18 mouse cellular contexts compared by ENCODE assay signal in the genomic region with DNA sequence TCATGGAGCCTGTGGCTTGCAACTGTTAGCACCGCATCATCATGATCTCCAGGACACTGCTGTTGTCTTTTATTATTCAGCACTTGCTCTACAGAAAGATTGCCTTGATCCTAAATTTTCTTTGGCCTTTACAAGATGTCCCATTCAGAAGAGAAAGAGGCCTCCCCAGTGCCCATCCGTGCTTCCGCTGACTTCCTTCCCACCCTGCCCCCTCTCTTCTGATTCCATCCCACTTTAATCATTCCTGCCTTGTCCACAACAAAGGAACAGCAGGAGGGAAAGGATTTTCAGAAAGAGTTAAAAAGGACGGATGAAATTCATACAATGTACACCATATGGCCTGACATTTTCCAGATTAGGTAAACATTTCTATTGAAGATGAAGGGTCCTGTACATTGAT.
DNase-seq lines count a peak whose midpoint lies in the region; ATAC-seq lines count a peak whose summit lies in the region.
"Had no signal": no experiment of that assay in that cellular context is flagged by ENCODE, and none has a peak within 500 bp of the region (broad histone marks: within the 10 kb centered on the region; RNA-seq: fewer than 3 reads in every experiment).

No protein-coding gene starts in this region.

- WGBS in forebrain, embryonic 10.5 days = 26% methylated on average over 4 of the region's 4 CpGs
- WGBS in forebrain, embryonic 13.5 days = 14% methylated on average over 4 of the region's 4 CpGs
- 19% methylated on average over 4 of the region's 4 CpGs for WGBS in hindbrain, embryonic 11.5 days
- WGBS in hindbrain, embryonic 14.5 days = 14% methylated on average over 4 of the region's 4 CpGs
- WGBS in neural tube, embryonic 11.5 days = 19% methylated on average over 4 of the region's 4 CpGs
- WGBS in neural tube, embryonic 15.5 days = 21% methylated on average over 4 of the region's 4 CpGs

- H3K4me2 ChIP-seq in forebrain, embryonic 13.5 days = no peak overlapping the region
- H3K4me2 ChIP-seq in hindbrain, embryonic 11.5 days (replicated peaks; ENCODE audit: low read depth, low read length) = no peak overlapping the region
- no peak overlapping the region for H3K4me2 ChIP-seq in hindbrain, embryonic 14.5 days (replicated peaks)
- H3K4me2 ChIP-seq in neural tube, embryonic 11.5 days (ENCODE audit: low read depth) = no peak overlapping the region
- H3K4me2 ChIP-seq in neural tube, embryonic 15.5 days = no peak overlapping the region
- H3K4me2 ChIP-seq: hindbrain, embryonic 15.5 days had no signal

- no peak for DNase-seq in forebrain, embryonic 10.5 days (ENCODE audit: extremely low spot score, low spot score)
- DNase-seq in hindbrain, embryonic 11.5 days (ENCODE audit: low spot score) = peak; percentile 25
- no peak for DNase-seq in hindbrain, embryonic 14.5 days (ENCODE audit: low spot score)
- no peak for DNase-seq in neural tube, embryonic 11.5 days (ENCODE audit: low spot score)
- peak; percentile 24 for DNase-seq in retina, postnatal 1 day
- no peak for DNase-seq in thymus, adult 18-20 months
- DNase-seq: adrenal gland, adult 8-10 months; cerebellum, adult 11 months; cerebellum, adult 8-10 months; cerebellum, postnatal 14 days; gastrocnemius, postnatal 36 days; heart, adult 18-20 months; kidney, adult 18-20 months had no signal

- no peak overlapping the region for H3K9ac ChIP-seq in forebrain, embryonic 13.5 days
- H3K9ac ChIP-seq in hindbrain, embryonic 11.5 days (ENCODE audit: low read depth, low read length) = no peak overlapping the region
- H3K9ac ChIP-seq in hindbrain, embryonic 14.5 days = no peak overlapping the region
- no peak overlapping the region for H3K9ac ChIP-seq in neural tube, embryonic 11.5 days (ENCODE audit: low read length)
- no peak overlapping the region for H3K9ac ChIP-seq in neural tube, embryonic 15.5 days (replicated peaks)
- H3K9ac ChIP-seq: hindbrain, embryonic 15.5 days had no signal

- no peak for ATAC-seq in forebrain, embryonic 13.5 days
- ATAC-seq in hindbrain, embryonic 11.5 days (ENCODE audit: low FRiP score) = peak; percentile 49; the same call in 1 of the 2 replicates
- ATAC-seq in hindbrain, embryonic 14.5 days (ENCODE audit: low FRiP score) = no peak
- ATAC-seq in neural tube, embryonic 11.5 days (ENCODE audit: insufficient read depth, low FRiP score, low TSS enrichment) = 0 out of 2 replicates have a peak, but pooled peaks have one; percentile 38
- ATAC-seq in neural tube, embryonic 15.5 days (ENCODE audit: low FRiP score) = no peak
- ATAC-seq: inflammation-experienced regulatory T-cells, adult 6 months had no signal

- H3K9me3 ChIP-seq in forebrain, embryonic 10.5 days = no peaks in the 10 kb centered on the region
- H3K9me3 ChIP-seq in forebrain, embryonic 13.5 days (replicated peaks) = no peaks in the 10 kb centered on the region
- H3K9me3 ChIP-seq in hindbrain, embryonic 11.5 days (ENCODE audit: control insufficient read depth, low read length) = no peaks in the 10 kb centered on the region
- no peaks in the 10 kb centered on the region for H3K9me3 ChIP-seq in hindbrain, embryonic 14.5 days (ENCODE audit: control insufficient read depth, low read length)
- H3K9me3 ChIP-seq in neural tube, embryonic 11.5 days (ENCODE audit: control insufficient read depth, low read length) = no peaks in the 10 kb centered on the region
- H3K9me3 ChIP-seq in neural tube, embryonic 15.5 days (replicated peaks) = no peaks in the 10 kb centered on the region
- H3K9me3 ChIP-seq: heart, embryonic 10.5 days; hindbrain, embryonic 15.5 days had no signal

- H3K4me3 ChIP-seq in forebrain, embryonic 10.5 days = no peak overlapping the region
- H3K4me3 ChIP-seq in forebrain, embryonic 13.5 days = no peak overlapping the region
- no peak overlapping the region for H3K4me3 ChIP-seq in hindbrain, embryonic 11.5 days (ENCODE audit: low read depth, low read length)
- no peak overlapping the region for H3K4me3 ChIP-seq in hindbrain, embryonic 14.5 days (replicated peaks; ENCODE audit: low read length)
- no peak overlapping the region for H3K4me3 ChIP-seq in neural tube, embryonic 11.5 days (ENCODE audit: low read depth, low read length)
- no peak overlapping the region for H3K4me3 ChIP-seq in neural tube, embryonic 15.5 days (replicated peaks)
- H3K4me3 ChIP-seq: heart, embryonic 10.5 days; hindbrain, embryonic 15.5 days had no signal

- no peaks in the 10 kb centered on the region for H3K36me3 ChIP-seq in forebrain, embryonic 10.5 days (replicated peaks)
- H3K36me3 ChIP-seq in forebrain, embryonic 13.5 days (ENCODE audit: poor library complexity, severe bottlenecking) = no peaks in the 10 kb centered on the region
- no peaks in the 10 kb centered on the region for H3K36me3 ChIP-seq in hindbrain, embryonic 11.5 days (ENCODE audit: control insufficient read depth, insufficient read depth, low read length)
- no peaks in the 10 kb centered on the region for H3K36me3 ChIP-seq in hindbrain, embryonic 14.5 days (replicated peaks; ENCODE audit: control insufficient read depth, insufficient read depth)
- no peaks in the 10 kb centered on the region for H3K36me3 ChIP-seq in neural tube, embryonic 11.5 days (ENCODE audit: control insufficient read depth, insufficient read depth, low read length)
- H3K36me3 ChIP-seq in neural tube, embryonic 15.5 days = no peaks in the 10 kb centered on the region
- H3K36me3 ChIP-seq: heart, embryonic 10.5 days; hindbrain, embryonic 15.5 days had no signal

- H3K27me3 ChIP-seq in forebrain, embryonic 10.5 days (ENCODE audit: poor library complexity, severe bottlenecking) = no peaks in the 10 kb centered on the region
- no peaks in the 10 kb centered on the region for H3K27me3 ChIP-seq in forebrain, embryonic 13.5 days
- H3K27me3 ChIP-seq in hindbrain, embryonic 11.5 days (ENCODE audit: control insufficient read depth, insufficient read depth, low read length) = no peaks in the 10 kb centered on the region
- no peaks in the 10 kb centered on the region for H3K27me3 ChIP-seq in hindbrain, embryonic 14.5 days (ENCODE audit: control insufficient read depth, insufficient read depth, low read length)
- H3K27me3 ChIP-seq in neural tube, embryonic 11.5 days (ENCODE audit: control insufficient read depth, insufficient read depth, low read length) = no peaks in the 10 kb centered on the region
- no peaks in the 10 kb centered on the region for H3K27me3 ChIP-seq in neural tube, embryonic 15.5 days (replicated peaks)
- H3K27me3 ChIP-seq: hindbrain, embryonic 15.5 days had no signal

- peak overlapping the region; percentile 40; the same call in 1 of the 2 replicates for H3K27ac ChIP-seq in forebrain, embryonic 10.5 days
- no peak overlapping the region for H3K27ac ChIP-seq in forebrain, embryonic 13.5 days
- no peak overlapping the region for H3K27ac ChIP-seq in hindbrain, embryonic 11.5 days (ENCODE audit: low read depth, low read length)
- no peak overlapping the region for H3K27ac ChIP-seq in hindbrain, embryonic 14.5 days
- H3K27ac ChIP-seq in neural tube, embryonic 11.5 days (ENCODE audit: low read depth, low read length) = no peak overlapping the region
- no peak overlapping the region for H3K27ac ChIP-seq in neural tube, embryonic 15.5 days (replicated peaks)
- H3K27ac ChIP-seq: heart, embryonic 10.5 days; hindbrain, embryonic 15.5 days had no signal

- H3K4me1 ChIP-seq in forebrain, embryonic 10.5 days = peaks cover 26% of the 10 kb centered on the region
- peaks cover 4% of the 10 kb centered on the region; the same call in 1 of the 2 replicates for H3K4me1 ChIP-seq in forebrain, embryonic 13.5 days
- H3K4me1 ChIP-seq in hindbrain, embryonic 11.5 days (replicated peaks; ENCODE audit: control insufficient read depth, insufficient read depth, low read length) = 0 out of 2 replicates have a peak, but pooled peaks cover 2% of the 10 kb centered on the region
- no peaks in the 10 kb centered on the region for H3K4me1 ChIP-seq in hindbrain, embryonic 14.5 days (replicated peaks; ENCODE audit: control insufficient read depth, insufficient read depth, low read length)
- H3K4me1 ChIP-seq in neural tube, embryonic 11.5 days (ENCODE audit: control insufficient read depth, insufficient read depth, low read length) = peaks cover 3% of the 10 kb centered on the region; the same call in 1 of the 2 replicates
- H3K4me1 ChIP-seq in neural tube, embryonic 15.5 days = no peaks in the 10 kb centered on the region
- H3K4me1 ChIP-seq: heart, embryonic 10.5 days had no signal

Comparison
In these comparisons a context has a peak if more than half of its experiments do, and no peak if none do; other contexts are left out.
1. DNase-seq: peak in hindbrain, embryonic 11.5 days (single experiment) and retina, postnatal 1 day (single experiment); none in forebrain, embryonic 10.5 days (single experiment), hindbrain, embryonic 14.5 days (single experiment), neural tube, embryonic 11.5 days (single experiment) and thymus, adult 18-20 months (0 of 2).
2. ATAC-seq: peak in hindbrain, embryonic 11.5 days (single experiment) and neural tube, embryonic 11.5 days (single experiment); none in forebrain, embryonic 13.5 days (single experiment), hindbrain, embryonic 14.5 days (single experiment) and neural tube, embryonic 15.5 days (single experiment).